Mouse (Mus musculus) lung, postnatal 0 days (tissue): ENCODE results near the gene Ddx11. TPM values are rescaled to one million over a fixed set of nuclear protein-coding genes. Genes with fewer than 3 reads are reported as not detected.
A peak's percentile ranks its signal among the peaks of the same experiment; 100 is the strongest.
"Not testable (repeated sequence)": the region's sequence is repeated elsewhere in the genome, so short reads cannot be mapped to it uniquely, and the experiment has no call there.

Experiments
- ATAC-seq: fragments of 200-750 bp; cut with Nextera tagmentation; 2 replicates; pipeline ENCODE4 v1.8.0; 2017; ENCODE audit warnings: moderate library complexity
- DNase-seq: peaks from one replicate; pipeline ENCODE4 v3.0.0-alpha.2; 2016; ENCODE audit warnings: low spot score
- H3K27ac ChIP-seq: fragments of 300-500 bp; sonication (generic); 2 replicates; pipeline ENCODE4 v1.5.1; 2014; ENCODE audit warnings: antibody characterized with exemption, mild to moderate bottlenecking, low read length, mixed read lengths
- H3K27me3 ChIP-seq: fragments of 300-500 bp; sonication (generic); replicated peaks from 2 replicates; pipeline ENCODE4 v1.6.1; 2014; ENCODE audit warnings: low read length, mixed read lengths; ENCODE audit not compliant: insufficient read depth
- H3K36me3 ChIP-seq: fragments of 300-500 bp; sonication (generic); 2 replicates; pipeline ENCODE4 v1.6.1; 2014; ENCODE audit warnings: low read length, mixed read lengths; ENCODE audit not compliant: insufficient read depth
- H3K4me1 ChIP-seq: fragments of 300-500 bp; sonication (generic); 2 replicates; pipeline ENCODE4 v1.6.1; 2014; ENCODE audit warnings: antibody characterized with exemption, low read depth, low read length, mixed read lengths; ENCODE audit not compliant: insufficient read depth
- H3K4me2 ChIP-seq: fragments of 300-500 bp; sonication (generic); replicated peaks from 2 replicates; pipeline ENCODE4 v1.6.1; 2014; ENCODE audit warnings: low read depth, mild to moderate bottlenecking, low read length, moderate library complexity, mixed read lengths
- H3K4me3 ChIP-seq: fragments of 300-500 bp; sonication (generic); 2 replicates; pipeline ENCODE4 v1.5.1; 2014; ENCODE audit warnings: low read depth, low read length
- H3K9ac ChIP-seq: fragments of 300-500 bp; sonication (generic); replicated peaks from 2 replicates; pipeline ENCODE4 v1.6.1; 2014; ENCODE audit warnings: low read depth, mild to moderate bottlenecking
- H3K9me3 ChIP-seq: fragments of 300-500 bp; sonication (generic); 2 replicates; pipeline ENCODE4 v1.6.1; 2016; ENCODE audit warnings: low read length, mixed read lengths
- CTCF ChIP-seq: IDR thresholded peaks from 2 replicates; pipeline ENCODE4 v1.5.1; 2016; ENCODE audit warnings: antibody characterized with exemption, mild to moderate bottlenecking
- EP300 ChIP-seq: IDR thresholded peaks from 2 replicates; pipeline ENCODE4 v1.6.1; 2016; ENCODE audit warnings: antibody characterized with exemption, mild to moderate bottlenecking, control low read depth
- WGBS: fragments of 180-500 bp; shearing (Covaris S2); extraction: QIAGEN DNeasy Blood & Tissue Kit; methylation state at CpG from one replicate; pipeline ENCODE4 v1.1.7; 2014; 5-methylcytosine and 5-hydroxymethylcytosine counted together
- polyA plus RNA-seq: library from polyadenylated mRNA; unstranded; fragments of >200 nt; fragmentation: Nextera tagmentation; extraction: Ambion mirVana; gene quantifications from 2 replicates; pipeline ENCODE4 v1.2.1, GENCODE M21; 2015

Ddx11 gene
- polyA plus RNA-seq, 1 experiment from 2014 or later, result 2.1 TPM

DNA sequence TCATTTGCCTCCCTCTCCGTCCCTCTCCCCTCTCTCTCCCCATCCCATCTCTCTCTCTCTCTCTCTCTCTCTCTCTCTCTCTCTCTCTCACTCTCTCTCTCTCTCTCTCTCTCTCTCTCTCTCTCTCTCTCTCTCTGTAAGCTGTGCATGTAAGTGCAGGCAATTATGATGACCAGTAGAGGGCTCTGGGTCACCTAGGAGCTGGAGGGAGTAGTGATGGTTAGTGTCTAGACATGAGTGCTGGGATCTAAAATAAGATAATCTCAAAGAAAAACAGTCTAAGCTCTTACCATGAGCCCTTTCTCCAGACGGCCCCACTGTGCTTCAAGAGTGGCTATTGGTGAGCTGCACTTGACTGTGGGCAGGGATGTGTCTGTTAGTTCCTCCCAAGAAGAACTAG lies 31.6 kb downstream of the Ddx11 start:
- Histone ChIP-seq H3K9me3 (no peaks in the 10 kb centered on the region), H3K27me3 (no peaks in the 10 kb centered on the region), H3K9ac (no peak overlapping the region), H3K4me3 (no peak overlapping the region), H3K4me1 (no peaks in the 10 kb centered on the region), H3K27ac (no peak overlapping the region), H3K4me2 (no peak overlapping the region), H3K36me3 (no peaks in the 10 kb centered on the region; the same call in 1 of the 2 replicates)
- TF ChIP-seq CTCF (no peak), EP300 (no peak)
- 71% methylated on average over 2 of the region's 2 CpGs for WGBS
- DNase-seq (no peak), ATAC-seq (no peak)

GRCm38 (mm10) chr17:66158271-66158670 lies 35.0 kb downstream of the Ddx11 start:
- Histone ChIP-seq H3K4me3 (no peak overlapping the region), H3K27ac (no peak overlapping the region), H3K27me3 (no peaks in the 10 kb centered on the region), H3K9ac (no peak overlapping the region), H3K4me1 (no peaks in the 10 kb centered on the region), H3K9me3 (no peaks in the 10 kb centered on the region), H3K36me3 (no peaks in the 10 kb centered on the region), H3K4me2 (no peak overlapping the region)
- TF ChIP-seq CTCF, result no peak
- no peak for TF ChIP-seq EP300
- no peak for ATAC-seq
- 89% methylated on average over 5 of the region's 5 CpGs for WGBS
- DNase-seq, result no peak

DNA sequence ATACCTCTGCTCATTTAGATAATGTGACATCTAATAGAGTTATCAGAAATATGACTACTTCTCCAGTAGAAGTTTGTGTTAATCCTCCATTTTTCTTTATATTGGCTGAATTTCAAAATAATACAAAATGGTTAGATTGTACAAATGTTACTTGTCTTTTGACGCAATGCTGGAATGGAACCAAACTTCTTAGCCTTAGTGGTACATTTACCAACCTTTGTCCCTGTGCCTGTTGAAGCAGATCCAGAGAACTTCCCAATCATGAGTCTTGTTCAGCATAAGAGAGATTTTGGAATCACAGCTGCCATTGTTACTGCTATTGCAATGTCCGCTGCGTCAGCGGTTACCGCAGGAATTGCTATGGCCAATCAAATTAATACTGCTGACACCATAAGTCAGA lies 43.8 kb downstream of the Ddx11 start:
- WGBS, result 95% methylated on average over 5 of the region's 5 CpGs

DNA sequence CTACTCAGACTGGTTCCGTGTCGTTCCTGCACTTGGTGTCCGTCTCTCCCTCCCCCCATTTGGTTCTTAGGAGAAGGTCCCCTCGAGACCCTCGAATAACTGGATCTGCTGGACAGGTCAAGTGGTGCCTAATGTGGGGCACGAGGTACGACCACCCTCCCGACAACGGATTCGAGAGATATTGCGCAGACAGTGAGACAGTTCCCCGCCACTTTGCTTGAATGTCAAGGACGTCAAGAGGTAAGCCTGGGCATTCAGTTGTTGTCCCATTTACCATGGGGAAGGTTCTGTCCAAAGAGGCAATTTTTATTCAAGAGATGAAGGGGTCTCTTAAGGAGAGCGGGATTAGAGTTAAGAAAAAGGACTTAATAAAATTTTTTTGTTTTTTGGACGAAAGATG lies 47.7 kb downstream of the Ddx11 start:
- H3K4me1 ChIP-seq, H3K4me2 ChIP-seq, DNase-seq, H3K4me3 ChIP-seq, H3K36me3 ChIP-seq, H3K27me3 ChIP-seq, ATAC-seq, H3K9me3 ChIP-seq, H3K27ac ChIP-seq, H3K9ac ChIP-seq: not testable (repeated sequence)
- 94% methylated on average over 15 of the region's 15 CpGs for WGBS

More for the DNA sequence above, 43.8 kb downstream of the Ddx11 start:
- H3K27me3 ChIP-seq, ATAC-seq, H3K4me1 ChIP-seq, H3K36me3 ChIP-seq, H3K27ac ChIP-seq, H3K9ac ChIP-seq, H3K9me3 ChIP-seq, H3K4me3 ChIP-seq, H3K4me2 ChIP-seq, DNase-seq: not testable (repeated sequence)

DNA sequence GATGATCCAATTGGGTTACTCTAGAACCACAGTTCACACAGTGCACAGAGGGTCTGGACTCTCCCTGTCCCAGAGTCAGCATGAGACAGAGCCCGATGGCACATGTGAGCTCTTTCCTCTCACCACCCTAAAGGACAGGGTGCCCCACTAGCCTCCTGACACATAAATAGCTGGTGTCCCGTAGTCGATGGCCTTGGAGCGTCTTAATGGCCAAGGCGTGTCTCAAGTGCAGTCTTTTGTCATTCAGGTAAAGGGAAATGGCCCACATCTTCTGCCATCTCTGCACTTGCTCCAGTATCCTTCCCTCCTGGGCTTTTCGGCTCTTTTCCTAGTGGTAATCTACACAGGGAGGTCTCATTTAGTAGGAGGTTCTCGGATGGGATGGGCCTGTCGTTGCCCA lies 67.3 kb downstream of the Ddx11 start:
- ATAC-seq, result no peak
- 87% methylated on average over 8 of the region's 8 CpGs for WGBS
- H3K9me3 ChIP-seq, result no peaks in the 10 kb centered on the region
- no peak for TF ChIP-seq EP300
- TF ChIP-seq CTCF, result no peak
- H3K4me2 ChIP-seq, result no peak overlapping the region
- no peak for DNase-seq
- no peaks in the 10 kb centered on the region for H3K36me3 ChIP-seq
- no peaks in the 10 kb centered on the region for H3K27me3 ChIP-seq
- no peak overlapping the region for H3K27ac ChIP-seq
- H3K4me1 ChIP-seq, result no peaks in the 10 kb centered on the region
- no peak overlapping the region for H3K4me3 ChIP-seq
- H3K9ac ChIP-seq, result no peak overlapping the region

DNA sequence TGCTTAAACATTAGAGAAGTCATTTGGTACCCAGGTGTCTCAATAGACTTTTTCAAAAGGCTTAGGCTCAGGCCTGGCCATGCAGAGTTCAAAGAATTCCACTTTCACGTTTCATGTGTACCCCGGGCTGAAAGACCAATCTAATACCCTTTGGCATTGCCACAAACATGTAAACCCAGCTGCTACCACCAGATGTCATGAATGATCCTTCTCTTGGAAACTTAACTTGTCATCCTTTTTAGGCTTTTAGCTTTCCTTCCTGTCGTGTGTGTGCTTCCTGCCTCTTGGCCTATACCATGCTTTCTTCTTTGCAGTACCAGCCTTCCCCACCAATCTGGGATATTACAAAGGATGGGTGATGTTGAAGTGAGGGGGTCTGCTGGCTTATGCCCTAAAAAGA lies 73.7 kb downstream of the Ddx11 start:
- Histone ChIP-seq H3K4me1 (no peaks in the 10 kb centered on the region), H3K4me2 (no peak overlapping the region), H3K9ac (no peak overlapping the region), H3K27ac (no peak overlapping the region), H3K27me3 (no peaks in the 10 kb centered on the region), H3K36me3 (no peaks in the 10 kb centered on the region), H3K9me3 (no peaks in the 10 kb centered on the region), H3K4me3 (no peak overlapping the region)
- WGBS, result 36% methylated on average over 3 of the region's 3 CpGs
- DNase-seq, result no peak
- ATAC-seq, result no peak
- TF ChIP-seq CTCF, result peak; percentile 68
- TF ChIP-seq EP300, result no peak

Other genes with a start within 250 kb of the Ddx11 start
- 151 and 155 TPM in 2 replicates for gene Ralbp1, start 237.7 kb upstream of the Ddx11 start, polyA plus RNA-seq
- gene Twsg1, start 172.3 kb upstream of the Ddx11 start, polyA plus RNA-seq, result 89.1 and 93.8 TPM in 2 replicates
- gene Ankrd12, start 46.4 kb upstream of the Ddx11 start, polyA plus RNA-seq, result 29.4 and 33.4 TPM in 2 replicates
- gene Ndufv2, start 22.0 kb upstream of the Ddx11 start, polyA plus RNA-seq, result 219 and 239 TPM in 2 replicates
- gene Washc1, start 12.0 kb upstream of the Ddx11 start, polyA plus RNA-seq, result 40.1 and 43.4 TPM in 2 replicates